Mouse (Mus musculus) ZHBTc4 (cell line): ENCODE results near the gene Tmem63c.

Source experiments
- DNase-seq: peaks from one replicate; pipeline ENCODE4 v3.0.0-alpha.2; 2011; ENCODE audit warnings: low read depth, low spot score

The Tmem63c gene

DNA sequence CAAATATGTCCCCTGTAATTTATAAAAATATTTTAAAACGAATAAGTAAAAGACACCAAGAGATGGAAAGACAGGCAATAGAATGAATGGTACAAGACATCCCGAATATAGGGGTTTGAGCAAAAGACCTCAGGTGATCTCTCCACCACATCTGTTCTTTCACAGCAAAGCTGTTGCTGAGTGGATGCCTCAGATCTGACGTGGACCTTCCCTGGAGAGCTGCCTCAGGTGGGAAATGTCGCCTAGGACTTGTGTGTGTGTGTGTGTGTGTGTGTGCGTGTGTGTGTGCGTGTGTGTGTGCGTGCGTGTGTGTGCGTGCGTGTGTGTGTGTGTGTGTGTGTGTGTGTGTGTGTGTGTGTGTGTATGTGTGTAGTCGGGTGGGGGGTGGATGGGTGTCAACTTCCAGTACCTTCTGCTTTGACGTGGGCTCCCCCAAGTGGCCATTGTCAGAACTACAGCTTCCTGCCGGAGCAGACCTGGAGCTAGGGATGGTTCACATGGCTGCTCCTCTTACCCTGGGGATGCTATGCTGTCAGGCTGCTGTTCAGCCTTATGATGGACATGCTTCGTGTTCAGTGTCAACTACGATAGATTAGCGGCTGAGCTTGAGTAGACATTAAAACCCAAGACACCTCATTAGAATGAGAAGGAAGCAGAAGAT lies 31.7 kb downstream of the Tmem63c start:
- peak; percentile 71 for DNase-seq

DNA sequence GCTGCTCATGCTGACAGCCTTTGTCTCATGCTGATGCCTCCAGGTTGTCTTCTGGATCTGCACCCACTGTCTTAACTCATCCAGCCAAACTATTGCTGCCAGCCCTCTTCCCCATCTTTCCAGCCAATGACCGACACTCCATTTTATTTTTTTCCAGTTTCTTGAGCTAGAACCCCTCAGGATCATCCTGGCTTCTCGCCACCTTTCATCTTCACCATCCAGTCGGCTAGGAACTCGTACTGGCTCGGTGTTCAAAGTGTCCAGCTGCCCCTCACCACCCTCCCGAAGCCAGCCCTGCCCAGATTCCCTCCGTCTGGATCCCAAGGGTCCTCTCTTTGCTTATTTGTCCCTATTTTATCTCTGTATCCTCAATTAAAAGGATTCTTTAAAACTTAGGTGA lies 33.7 kb downstream of the Tmem63c start:
- no peak for DNase-seq

DNA sequence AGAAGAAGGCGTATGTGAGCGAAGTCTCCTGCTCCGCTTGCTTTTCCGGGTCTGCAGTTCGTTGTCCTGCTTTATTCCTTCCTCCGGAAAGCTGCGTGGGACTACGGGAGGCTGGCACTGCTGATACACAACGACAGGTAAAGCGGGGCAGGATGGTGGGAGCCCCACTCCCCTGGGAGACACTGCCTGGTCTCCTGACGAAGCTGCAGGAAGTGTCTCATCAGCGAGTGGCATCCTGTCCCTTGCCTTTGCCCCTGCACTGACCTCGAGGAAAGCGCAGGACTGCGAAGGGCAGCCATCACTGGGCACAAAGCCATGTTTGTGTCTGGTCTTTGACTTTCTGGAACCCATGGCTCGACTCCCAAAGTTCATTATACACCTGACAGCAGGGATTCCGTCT lies 35.9 kb downstream of the Tmem63c start:
- no peak for DNase-seq

DNA sequence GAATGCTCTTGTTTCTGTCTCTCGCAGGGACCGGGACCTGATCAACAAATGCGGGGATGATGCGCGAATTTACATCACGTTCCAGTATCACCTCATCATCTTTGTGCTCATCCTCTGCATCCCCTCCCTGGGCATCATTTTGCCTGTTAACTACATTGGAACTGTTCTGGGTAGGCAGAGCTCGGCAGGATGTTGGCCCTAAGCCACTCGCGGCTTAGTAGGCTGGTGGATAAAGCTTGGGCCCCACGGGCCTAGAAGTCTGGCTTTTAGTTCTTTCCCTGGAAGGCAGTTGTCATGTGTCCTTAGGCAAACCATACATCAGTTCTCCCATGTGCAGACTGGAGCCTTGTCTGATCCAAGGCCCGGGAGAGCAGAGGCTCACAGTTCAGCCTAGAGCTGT lies 44.3 kb downstream of the Tmem63c start:
- no peak for DNase-seq

DNA sequence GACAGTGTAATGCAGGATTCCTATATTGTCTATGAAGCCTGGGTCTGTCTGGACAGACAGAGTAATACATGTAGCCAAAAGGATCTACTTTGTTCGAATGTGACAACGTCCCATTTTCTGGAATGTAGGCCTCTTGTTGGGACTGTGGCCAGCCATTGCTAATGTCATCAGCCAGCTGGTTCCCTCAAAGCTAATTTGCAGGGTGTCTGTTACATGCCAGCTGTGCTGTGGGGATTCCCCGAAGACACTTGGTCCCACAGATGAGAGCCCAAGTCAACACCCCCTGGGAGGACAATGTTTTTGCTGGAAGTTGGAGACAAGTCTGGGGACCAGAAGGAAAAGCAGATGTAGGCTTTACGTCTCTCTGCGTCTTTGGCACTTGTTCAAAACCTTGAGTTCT lies 45.3 kb downstream of the Tmem63c start:
- DNase-seq: no peak

DNA sequence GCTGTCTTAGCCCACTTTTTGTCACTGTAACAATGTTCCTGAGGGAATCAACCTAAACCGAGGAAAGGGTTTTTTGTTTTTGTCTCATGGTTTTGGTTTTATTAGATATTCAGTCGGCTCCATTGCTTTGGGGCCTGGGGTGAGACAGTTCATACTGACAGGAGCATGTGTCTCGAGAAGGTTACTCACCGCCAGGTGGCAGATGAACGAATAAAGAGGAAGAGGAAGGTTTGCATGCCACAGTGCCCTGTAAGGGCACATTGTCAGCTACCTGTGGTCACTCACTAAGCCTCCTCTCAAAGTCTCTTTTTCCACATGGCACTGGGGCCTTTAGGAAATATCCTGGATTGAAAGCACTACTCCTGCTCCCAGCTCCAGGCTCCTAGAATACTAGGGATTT lies 49.4 kb downstream of the Tmem63c start:
- no peak for DNase-seq

DNA sequence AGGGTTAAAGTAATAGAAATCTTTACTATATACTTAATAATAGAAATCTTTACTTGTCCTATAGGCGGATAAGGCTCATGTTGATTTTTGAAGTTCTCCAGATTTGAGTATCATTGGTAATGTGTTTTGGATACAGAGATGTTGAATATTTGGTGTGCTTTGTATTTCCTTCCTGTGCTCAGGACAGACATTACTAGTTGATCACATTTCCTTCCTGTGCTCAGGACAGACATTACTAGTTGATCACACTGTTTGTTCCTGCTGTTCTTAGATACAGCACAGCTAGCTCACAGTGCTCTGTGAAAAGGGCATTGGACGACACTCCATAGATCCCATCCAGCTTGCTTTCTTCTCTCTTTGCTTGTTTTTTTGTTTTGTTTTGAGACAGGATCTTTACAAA lies 55.5 kb downstream of the Tmem63c start:
- peak; percentile 26 for DNase-seq

DNA sequence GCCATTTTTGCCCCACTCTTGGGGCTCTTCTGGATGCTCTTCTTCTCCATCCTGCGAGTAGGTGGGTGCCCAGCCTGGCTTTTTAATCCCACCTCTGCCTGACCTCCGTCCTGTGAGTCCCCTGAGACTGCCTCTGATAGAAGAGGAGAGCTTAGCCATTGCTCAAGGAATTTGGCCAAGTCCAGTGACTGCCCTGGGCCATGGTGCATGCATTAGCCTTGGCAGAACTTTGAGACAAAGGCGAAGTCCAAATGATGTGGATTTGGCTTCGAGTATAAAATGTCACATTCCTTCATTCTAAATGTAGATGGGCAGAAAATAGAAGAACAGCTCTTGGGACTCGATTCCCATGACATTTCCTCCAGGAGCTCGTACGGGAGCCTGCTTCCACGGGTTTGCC lies 61.7 kb downstream of the Tmem63c start:
- DNase-seq: no peak

DNA sequence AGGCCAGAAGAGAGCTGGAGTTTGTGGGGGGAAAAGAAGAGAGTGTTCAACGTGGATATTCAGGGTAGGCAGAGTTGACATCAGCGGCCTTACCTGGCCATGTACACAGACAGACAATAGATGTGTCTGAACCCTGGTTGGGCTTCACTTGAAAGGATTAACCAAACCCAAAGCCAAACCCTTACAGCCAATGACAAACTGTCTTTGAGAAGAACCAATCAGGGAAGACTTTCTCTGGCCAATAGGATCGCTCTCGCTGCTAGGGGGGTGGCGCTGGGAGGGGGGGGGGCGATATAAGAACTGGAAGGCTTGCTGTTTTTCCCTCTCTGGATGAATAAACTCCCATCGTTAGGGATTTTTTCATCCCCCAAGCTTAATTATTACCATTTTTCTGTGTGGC lies 66.1 kb downstream of the Tmem63c start:
- DNase-seq: peak; percentile 51

DNA sequence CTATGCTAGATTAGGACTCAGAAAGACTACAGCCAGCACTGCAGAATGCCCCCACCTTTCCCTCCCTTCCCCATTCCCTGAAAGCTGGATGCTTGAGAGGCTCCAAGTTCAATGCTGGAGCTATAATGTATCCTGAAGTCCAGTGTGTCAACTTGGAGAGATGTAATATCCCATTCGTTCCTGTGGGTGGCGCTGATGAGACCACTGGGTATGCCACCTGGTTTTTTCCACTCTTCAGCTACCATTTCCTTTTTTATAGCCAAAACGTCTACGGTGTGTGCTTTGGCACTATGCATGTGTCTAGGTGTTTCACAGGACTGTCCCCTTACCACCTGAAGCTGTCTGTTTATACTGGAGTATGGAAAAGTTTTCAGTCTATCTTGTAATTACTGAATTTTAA lies 67.2 kb downstream of the Tmem63c start:
- peak; percentile 75 for DNase-seq

DNA sequence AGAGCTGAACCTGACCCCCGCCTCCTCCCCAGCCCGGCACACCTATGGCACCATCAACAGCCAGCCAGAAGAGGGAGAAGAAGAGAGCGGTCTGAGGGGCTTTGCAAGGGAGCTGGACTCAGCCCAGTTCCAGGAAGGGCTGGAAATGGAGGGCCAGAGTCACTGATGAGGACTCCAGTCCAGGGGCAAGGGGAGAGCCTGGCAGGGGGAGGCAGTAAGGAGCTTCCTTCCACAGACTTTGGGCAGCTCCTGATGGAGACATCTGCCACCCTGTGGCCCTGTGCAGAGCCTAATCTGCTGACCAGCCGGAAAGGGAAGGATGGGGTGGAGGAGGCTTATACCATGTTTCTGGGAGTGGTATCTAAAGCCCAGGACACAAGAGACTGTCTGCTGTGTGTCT lies 68.1 kb downstream of the Tmem63c start:
- no peak for DNase-seq

DNA sequence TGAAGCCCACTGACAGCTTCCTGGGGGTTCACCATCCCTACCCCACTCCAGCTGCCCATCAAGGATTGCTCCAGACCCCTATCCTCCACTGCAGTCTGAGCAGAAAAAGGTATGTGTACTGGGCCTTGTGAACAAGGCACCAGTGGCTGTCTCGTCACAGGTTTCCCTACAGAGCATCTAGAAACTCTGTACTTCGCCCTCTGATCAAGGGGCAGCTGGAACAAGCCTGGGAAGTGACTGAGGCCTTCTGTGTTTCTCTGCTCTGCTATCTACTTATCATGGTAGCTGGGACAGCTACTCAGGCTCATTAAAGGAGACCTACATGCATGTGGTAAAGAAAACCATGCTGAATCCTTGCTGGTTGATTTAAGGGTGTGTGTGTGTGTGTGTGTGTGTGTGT lies 68.6 kb downstream of the Tmem63c start:
- no peak for DNase-seq

DNA sequence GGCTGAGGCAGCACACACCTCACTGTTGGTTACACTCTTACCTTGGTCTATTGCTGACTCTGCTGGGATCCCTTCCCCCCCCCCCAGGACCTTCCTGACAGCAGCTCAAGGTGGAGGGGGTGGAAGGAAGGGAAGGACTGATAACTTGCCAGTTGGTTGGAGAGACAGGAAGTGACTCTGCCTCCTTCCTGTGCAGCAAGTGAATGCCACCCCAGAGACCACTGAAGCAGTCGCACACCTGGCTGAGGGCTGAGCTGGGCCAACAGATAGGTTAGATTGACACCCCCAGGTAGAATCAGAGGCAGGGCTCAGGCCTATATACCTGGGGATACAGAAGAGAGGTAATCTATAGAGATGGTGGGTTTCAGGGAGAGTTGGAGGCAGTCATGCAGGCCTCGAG lies 70.8 kb downstream of the Tmem63c start:
- no peak for DNase-seq

DNA sequence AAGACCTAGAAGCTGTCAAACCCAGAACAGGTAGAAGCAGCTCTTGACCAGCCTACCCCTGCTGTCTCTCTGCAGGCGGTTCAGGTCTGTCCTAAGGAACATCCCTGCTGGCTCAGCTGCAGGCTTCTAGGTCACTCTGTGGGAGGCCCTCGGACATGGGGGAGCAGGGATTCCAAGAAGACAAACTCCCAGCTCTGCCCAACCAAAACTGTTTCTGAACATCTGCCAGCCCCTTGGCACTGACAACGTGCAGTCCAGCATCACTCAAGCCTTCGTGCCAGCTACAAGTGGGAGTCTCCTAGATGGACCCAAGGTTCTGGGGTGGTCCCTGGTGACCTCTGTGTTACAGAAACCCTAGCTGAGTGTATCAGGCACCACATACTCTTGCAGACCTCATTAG lies 72.1 kb downstream of the Tmem63c start:
- no peak for DNase-seq

DNA sequence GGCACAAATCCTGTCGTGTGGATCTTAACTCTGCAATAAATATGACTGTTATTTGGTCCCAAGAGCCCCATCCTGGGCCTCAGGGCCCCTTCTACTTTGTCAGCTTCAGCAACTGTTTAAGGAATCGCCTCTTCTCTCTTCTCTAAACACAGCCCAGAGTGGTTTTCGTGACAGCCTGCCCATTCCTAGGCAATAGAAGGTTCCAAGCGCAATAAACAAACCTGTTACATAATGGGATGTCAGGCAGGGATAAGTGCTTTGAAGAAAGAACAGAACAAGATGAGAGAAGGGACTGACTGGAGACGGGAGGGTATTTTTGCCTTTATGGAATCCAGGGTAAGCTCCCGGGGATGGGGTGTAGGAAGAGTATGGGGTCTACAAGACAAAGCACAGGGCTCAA lies 72.5 kb downstream of the Tmem63c start:
- DNase-seq: no peak

DNA sequence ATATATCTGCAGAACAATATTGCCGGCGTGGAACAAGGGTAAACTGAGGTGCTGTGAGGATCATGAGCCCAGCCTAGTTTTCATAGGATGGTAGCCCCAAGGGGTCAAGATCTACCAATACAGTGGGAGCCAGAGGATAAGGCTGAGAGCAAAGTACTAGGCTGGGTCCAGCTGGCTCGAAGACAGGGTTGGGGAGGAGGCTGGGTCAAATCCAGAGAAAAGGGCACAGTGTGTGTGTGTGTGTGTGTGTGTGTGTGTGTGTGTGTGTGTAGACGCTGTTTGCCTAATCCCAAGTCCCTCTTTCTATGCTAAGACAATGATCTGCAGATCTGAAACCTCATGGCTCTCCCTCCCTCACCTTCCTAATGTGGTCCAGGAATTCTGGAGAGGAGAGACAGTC lies 79.2 kb downstream of the Tmem63c start:
- DNase-seq: no peak

DNA sequence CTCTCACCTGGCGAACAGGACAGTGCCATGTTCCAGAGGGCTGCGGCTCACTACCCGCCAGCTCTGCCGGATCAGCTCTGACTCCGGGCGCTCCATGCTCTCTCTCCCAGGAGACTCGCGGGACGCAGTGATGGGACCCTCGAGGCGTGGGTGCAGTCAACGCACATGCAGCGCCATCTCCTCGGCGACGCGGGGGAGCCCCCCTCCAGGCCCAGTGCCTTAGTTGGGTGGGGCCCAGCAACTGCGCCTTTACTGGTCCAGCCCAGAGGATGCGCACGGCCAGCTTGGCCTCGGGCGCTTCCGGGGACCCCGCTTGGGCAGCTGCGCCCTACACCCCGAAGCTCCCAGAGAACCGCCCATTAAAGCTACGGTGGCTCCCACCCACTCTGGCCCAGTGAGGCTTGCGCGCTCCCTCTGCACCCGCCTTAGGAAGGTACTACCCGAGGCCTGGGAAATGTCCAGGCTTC lies 81.1 kb downstream of the Tmem63c start, which contains the start of gene Ngb:
Ngb (minus strand) TSS at position 375 of the 467 bp plus-strand sequence.
- peak; percentile 30 for DNase-seq

DNA sequence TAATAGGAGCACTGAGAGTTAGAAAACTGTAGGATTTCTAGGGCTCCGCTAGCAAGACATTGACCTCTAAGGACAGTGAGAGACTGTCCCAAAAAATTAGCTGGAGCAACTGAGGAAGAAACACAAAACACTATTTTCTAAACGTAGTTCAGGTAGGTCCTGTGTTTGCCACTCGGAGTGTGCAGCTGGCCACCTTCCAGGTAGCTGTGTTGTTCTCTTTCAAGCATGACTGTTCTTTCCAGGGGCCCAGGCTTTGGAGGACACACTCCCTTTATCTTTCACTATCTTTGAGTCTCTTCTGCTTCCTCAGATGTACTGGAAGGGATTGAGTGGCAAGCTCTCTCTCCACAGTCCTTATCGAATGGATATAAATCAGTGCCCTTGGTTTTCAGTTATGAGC lies 82.3 kb downstream of the Tmem63c start:
- DNase-seq: no peak

DNA sequence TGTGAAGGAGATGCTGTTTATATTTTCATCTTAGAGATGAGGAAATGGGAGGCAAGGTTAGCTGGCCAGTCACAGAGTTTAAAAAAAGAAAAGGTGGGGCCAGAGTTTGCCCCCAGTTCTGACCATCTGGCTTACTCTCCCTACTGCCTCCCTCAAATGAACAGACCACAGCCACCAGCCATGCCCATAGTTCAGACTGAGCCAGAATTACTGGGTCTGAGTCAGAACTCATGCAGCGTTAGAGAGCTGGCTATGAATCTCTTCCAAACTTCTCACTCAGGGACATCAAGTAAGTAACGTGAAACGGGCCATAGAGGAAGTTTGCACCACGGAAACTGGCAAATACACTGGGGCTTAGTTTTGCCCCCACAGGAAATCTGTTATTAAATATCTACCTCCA lies 83.7 kb downstream of the Tmem63c start:
- no peak for DNase-seq

DNA sequence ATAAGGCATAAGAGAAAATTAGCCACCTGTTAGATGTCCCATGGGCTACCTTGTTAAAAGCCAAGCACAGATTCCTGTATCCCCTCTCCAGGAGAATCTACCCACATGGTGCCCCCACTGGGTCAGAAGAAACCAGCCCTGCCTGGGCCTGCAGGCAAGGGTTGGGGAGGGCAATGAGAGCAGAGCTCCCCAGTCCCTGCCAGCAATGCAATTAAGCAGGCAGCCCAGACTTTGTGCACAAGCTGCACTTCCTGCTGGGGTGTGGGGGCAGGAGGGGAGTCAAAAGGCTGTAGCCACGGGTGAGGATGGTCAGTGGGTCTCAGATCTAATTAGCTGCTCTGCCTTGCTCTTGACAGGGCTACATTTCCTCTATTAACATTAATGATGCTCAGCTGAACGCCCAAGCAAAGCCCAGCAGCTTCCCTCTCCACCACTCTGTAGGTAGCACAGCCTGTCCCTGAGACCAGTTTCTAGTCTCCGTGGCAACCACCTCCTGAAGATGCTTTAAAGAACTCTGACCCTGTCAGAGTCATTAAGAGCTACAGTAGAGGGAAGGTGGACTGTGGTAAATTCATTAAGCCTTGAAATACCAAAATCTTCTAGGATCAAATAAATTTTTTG lies 86.3 kb downstream of the Tmem63c start:
- no peak for DNase-seq

DNA sequence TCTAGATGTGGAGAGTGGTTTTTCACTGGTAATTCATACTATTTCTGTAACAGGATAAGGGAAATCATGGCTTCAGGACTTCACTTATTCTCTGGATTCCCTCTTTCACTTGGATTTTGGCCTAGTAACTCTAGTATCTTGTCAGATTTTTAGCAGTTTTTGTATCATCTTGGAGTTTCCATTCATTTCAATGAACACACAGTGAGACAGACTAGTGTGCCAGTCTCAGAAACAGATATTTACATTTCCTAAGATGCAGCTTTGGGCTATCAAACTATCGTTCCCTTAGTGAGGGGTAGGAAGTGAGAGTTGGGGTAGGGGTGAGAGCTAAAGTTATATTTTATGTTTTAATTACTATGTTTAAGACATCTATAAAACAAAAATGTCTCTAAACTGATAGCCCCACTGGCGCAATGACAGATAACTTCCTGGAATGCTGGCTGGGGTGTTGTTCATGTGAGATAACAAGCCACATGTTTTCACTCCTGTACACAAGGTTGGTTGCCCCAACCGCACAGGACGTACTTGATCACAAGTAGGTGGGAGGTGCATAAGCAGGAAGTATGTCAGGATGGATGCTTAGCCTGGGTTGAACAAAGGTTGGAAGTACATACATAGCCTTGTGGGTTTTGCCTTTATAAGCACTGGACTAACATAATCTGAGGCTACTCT lies 100.9 kb downstream of the Tmem63c start:
- DNase-seq: no peak

DNA sequence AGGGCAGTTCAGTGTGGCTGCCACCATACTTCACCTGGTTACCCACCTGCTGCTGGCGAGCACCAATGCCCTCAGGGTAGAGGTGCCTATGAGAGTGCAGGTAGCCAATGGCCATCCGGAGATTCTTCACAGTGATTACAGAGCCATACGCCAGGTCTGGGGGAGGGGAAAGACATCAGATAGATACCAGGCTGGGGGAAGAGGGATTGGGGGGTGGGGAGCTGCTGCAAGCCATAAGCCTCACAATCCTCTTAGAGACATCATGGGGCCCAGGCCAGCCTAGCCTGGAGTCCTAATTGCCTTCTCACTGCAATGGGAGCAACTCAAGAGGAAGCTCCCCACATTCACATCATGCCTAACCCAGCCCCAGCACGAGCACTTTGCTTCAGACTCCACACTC lies 106.1 kb downstream of the Tmem63c start:
- no peak for DNase-seq

DNA sequence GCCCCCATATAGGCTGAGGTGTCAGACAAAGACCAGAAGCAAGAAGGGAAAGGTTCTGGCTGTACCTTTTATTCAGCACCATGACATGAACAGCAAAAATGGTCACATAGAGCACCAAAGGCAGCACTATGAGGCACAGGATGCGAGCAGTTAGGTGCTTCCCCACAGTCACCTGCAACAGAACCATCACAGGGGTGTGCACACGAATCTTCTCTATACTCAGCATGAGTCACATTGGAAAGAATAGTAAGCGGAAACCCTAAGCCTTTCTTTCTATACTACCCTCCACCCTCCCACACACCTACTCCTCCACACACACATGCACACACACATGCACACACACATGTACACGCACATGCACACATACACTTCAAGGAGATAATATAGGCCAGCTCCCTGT lies 109.1 kb downstream of the Tmem63c start:
- no peak for DNase-seq
